Mouse (Mus musculus) left cerebral cortex, postnatal 25 days (tissue): ENCODE results near the gene Cpeb3. TPM values are rescaled to one million over a fixed set of nuclear protein-coding genes. Genes with fewer than 3 reads are reported as not detected.

ENCODE experiments used
- DNase-seq, 2 experiments: peaks; one replicate each; pipeline ENCODE4 v3.0.0; 2022; ENCODE audit warnings: low spot score in 2 of 2, mixed read lengths in 1 of 2
- intact Hi-C: fragments of 180-260 bp; cut with DNase I; formaldehyde crosslinking; loops from one replicate; pipeline ENCODE4 v1.15.1; 2025
- total RNA-seq, 2 experiments: library from RNA; stranded (reverse); gene quantifications; 2 replicates each; pipeline ENCODE4 v1.2.3; 2021

The Cpeb3 gene
- total RNA-seq, 2 experiments from 2014 or later, result 78.9 to 83.5 TPM

DNA sequence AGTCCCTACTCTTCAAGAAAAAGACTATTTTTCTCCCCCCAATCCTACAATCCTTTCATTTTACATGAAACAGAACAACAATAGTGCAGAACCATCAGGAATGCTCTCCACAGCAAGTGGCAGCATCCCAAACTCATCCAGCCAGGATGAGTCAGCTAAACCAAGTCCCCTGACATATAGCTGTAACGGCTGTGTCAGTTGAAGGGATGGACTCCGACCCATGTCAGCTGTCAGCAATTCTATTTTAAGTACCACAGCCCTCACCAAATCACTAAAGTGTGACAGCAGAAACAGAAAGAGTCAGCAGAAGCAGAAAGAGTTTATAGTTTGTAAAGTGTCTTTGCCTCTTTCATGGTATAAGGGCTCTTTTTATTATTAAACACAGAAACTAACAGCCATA is 148.8 kb downstream of the Cpeb3 start:
- peak in 1 of 2 experiments; percentile 68 for DNase-seq
- intact Hi-C loops, result no loop called here

DNA sequence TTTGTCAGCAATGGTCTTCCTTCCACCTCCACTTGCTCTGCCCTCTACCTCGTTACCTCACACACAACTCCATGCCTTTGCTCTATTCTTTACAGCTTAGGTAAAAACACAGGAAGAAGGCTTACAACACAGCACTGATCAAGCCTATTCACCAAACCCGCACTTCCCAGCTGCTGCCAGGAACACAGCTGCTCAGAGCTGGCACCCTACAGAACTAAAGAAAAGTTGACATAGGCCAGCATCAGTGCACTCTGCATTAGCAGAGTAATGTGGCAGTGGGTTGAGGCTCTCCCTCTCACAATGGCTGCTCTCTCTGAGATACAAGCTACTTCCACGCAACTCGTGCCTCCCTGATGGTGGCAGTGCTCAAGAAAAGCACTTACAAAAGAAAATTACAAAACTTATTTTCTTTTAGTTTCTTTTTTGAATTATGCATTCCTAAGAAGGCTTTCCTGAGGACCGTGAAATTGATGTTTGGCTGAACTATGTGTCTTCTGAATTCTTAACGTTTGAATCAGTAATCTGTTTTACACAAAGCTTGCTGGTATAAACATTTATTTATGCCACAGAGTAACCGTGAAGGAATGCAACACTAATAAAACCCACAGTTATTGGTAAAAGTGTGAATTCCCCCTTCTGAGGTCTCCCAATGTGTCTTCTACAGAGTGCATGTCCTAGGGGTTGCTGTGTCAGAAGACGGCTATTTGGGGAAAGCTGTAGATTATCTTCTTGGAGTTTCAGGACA is 151.1 kb downstream of the Cpeb3 start:
- no peak for DNase-seq
- intact Hi-C loops, result no loop called here

GRCm38 (mm10) chr19:37055976-37056556 is 152.3 kb downstream of the Cpeb3 start:
- intact Hi-C loops, result no loop called here
- DNase-seq, result peak in 1 of 2 experiments; percentile 79

DNA sequence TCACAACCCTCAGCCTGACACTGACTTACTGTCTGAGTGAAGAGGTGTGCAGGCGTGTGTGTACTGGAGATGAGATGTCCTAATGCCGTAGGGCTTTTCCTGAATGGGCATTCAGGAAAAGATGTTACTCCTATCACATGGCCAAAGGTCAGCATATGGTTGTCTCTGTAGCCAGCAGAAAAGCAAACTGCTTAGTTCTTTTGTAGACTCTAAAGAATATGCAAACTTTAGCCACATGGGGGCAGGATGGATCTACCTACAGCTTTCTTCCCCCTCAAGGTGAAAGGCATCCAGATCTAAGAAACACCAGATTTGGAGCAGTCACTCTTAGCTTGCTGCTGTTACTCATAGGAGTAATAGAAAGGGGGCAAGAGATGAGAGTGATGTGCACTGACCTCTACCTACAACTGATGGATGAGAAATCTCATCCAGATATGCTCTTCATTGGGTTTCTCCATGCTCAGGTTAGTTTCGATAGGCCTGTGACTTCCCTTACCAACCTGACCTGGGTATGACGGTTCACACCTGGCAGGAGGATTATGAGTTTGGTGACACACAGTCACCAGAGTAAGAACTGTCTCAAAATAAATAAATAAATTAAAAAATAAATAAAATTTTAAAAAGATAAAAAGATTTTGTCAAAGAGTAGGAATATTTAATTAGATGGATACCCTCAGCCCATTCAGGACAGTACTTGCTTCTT is 157.6 kb downstream of the Cpeb3 start:
- DNase-seq, result peak; percentile 64 to 79
- intact Hi-C loops, result loop anchor here (5.0 kb wide), 2 partner anchors 122 to 217 kb away; no protein-coding TSS in a partner anchor

GRCm38 (mm10) chr19:37048507-37048906 is 159.9 kb downstream of the Cpeb3 start:
- DNase-seq, result no peak
- intact Hi-C loops, result no loop called here

DNA sequence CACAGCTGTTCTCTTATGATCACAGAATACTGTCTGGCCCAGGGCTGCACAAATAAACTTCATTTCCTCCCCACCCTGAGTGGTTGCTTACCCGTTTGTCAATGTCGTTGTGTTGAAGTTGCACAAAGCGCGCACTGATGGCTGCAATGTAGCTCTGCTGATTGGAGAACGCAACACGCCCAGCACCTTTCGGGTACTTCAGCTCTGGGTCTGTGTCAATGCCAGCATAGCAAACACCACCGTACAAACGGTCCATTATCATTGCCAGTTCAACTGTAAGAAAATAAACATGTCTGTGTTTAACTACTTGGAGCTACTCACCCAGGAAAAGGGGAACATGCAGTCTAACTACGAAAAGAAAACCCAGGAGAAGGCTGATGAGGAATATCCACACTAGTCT is 164.0 kb downstream of the Cpeb3 start:
- DNase-seq, result no peak
- intact Hi-C loops, result no loop called here

GRCm38 (mm10) chr19:37040906-37041305 is 167.5 kb downstream of the Cpeb3 start:
- intact Hi-C loops, result no loop called here
- DNase-seq, result no peak

GRCm38 (mm10) chr19:37032364-37032763 is 176.0 kb downstream of the Cpeb3 start:
- intact Hi-C loops, result no loop called here
- peak in 1 of 2 experiments; percentile 67 for DNase-seq

- intact Hi-C loops, result no loop called here
- DNase-seq, result no peak
Observed at GRCm38 (mm10) chr19:37031446-37031845, 177.0 kb downstream of the Cpeb3 start.

GRCm38 (mm10) chr19:37029771-37030170 is 178.6 kb downstream of the Cpeb3 start:
- DNase-seq, result no peak
- intact Hi-C loops, result no loop called here

DNA sequence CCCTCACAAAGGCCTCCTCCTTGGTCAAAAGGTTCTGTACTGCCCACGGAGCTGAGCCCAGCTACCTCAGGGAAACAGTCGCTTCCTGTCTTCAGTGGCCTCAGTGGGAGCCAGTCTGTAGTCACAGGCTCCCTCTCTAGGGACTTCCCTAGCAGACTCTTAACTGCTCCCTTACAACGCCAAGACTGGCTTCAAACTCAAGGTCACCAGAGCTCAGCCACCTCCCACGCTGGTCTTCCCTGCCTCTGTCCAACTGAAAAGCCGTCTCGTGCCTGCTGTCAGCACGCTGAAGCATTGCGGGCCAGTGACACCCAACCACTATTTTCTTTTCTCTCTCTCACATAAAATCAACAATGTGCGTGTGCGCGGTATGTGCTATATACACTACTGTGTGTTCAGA is 182.0 kb downstream of the Cpeb3 start:
- no peak for DNase-seq
- intact Hi-C loops, result no loop called here

GRCm38 (mm10) chr19:37025839-37026319 is 182.5 kb downstream of the Cpeb3 start:
- peak in 1 of 2 experiments; percentile 74 for DNase-seq

GRCm38 (mm10) chr19:37022146-37022545 is 186.3 kb downstream of the Cpeb3 start:
- no peak for DNase-seq
- intact Hi-C loops, result no loop called here

More at GRCm38 (mm10) chr19:37025839-37026319, 182.5 kb downstream of the Cpeb3 start:
- intact Hi-C loops, result no loop called here

DNA sequence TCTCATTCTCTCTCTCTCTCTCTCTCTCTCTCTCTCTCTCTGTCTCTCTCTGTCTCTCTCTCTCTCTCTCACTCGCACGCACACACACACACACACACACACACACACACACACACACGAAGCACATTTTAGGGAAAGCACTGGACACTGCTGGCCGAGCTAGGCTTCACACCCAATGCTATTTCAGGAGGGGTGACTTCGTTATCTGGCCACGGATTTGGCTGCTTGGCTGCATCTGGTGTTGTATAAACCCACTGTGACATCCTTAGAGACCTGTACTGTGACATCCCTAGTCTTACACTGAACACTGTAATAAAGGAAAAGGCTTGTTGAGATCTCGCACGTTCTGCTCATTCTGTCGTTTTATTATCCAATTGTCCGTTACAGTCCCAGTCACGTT is 187.4 kb downstream of the Cpeb3 start:
- intact Hi-C loops, result no loop called here

GRCm38 (mm10) chr19:37020531-37020930 is 187.9 kb downstream of the Cpeb3 start:
- DNase-seq, result peak in 1 of 2 experiments; percentile 43
- intact Hi-C loops, result no loop called here

More for the DNA sequence above, 187.4 kb downstream of the Cpeb3 start:
- DNase-seq, result no peak

DNA sequence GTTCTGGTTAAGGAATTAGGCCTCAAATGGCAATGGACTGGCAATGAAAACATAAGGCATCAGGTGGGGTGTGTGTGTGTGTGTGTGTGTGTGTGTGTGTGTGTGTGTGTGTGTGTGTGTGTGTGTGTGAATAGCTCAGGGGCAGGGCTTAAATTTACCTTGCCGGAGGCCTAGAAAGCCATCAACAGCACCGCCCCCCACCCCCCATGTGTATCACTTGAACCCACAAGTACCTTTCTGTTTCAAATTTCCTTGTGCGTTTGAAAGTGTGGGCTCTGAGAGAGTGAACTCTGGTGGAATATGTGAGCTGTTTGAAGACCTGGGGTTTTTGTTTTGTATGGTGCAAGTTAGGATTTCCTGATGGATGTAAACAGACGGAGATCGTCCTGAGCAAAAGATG is 189.5 kb downstream of the Cpeb3 start:
- DNase-seq, result no peak
- intact Hi-C loops, result no loop called here

DNA sequence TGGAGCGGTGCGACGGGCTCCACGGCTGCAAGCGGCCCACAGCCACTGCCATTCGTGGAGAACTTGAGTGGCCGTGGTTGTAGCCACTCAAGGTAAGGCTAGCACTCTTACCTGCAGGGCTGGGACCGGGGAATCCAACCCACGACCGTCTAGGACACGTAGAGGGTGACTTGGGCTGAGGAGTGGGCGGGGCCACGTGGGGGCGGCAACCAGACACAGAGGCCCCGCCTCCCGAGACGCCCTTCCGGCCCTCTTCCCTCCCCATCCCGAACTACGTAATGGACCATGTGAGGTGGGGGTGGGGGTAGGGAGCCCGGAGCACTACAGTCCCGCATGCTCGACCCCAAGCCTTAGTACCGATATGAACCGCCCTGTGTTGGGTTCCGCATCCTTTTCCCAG is 190.0 kb downstream of the Cpeb3 start:
- no peak for DNase-seq

DNA sequence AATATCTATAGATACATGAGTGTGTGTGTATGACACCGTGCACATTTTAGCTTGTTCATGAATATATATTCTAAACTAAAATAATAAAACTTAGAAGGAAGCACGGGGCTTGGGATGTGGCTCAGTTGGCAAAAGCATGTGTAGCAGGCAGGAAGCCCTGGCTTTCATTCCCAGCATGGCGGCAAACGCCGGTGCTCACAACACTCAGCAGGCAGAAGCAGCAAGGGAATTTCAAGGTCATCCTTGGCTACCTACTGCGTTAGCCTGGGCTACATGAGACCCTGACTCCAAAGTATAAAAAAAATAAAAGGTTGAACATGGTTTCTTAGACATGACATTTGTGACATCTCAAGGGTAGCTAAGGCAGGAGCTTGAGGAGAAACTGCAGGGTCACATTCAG is 191.5 kb downstream of the Cpeb3 start:
- intact Hi-C loops, result no loop called here
- DNase-seq, result no peak

More for the DNA sequence above, 190.0 kb downstream of the Cpeb3 start:
- intact Hi-C loops, result no loop called here

DNA sequence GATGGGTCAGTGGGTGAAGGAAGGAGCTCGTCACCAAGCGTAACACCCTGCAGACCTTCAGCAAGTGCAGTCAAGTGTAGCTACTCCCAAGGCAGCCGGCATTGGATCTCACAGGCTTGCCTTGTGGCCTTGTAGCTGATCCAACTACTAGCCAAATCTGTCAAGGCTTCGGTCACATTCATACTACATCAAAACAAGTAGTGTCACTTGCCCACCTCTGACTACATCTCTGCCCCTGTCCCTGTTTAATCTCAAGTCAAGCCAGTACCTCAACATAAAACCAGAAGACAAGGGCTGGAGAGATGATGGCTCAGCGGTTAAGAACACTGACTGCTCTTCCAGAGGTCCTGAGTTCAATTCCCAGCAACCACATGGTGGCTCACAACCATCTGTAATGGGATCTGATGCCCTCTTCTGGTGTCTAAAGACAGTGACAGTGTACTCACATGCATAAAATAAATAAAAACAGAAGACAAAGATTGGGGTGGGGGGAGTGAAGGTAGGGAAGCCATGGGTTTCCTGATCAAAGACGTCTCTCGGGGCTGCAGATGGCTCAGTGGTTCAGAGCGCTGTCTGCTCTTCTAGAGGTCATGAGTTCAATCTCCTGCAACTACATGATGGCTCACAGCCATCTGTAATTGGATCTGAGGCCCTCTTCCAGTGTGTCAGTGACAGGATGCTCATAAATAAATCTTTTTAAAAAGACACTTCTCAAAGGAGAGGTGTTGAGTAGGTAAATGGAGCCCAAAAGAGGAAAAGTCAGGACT is 194.0 kb downstream of the Cpeb3 start:
- intact Hi-C loops, result no loop called here
- DNase-seq, result no peak

- DNase-seq, result no peak
- intact Hi-C loops, result no loop called here
Observed at GRCm38 (mm10) chr19:37013461-37013860, 194.9 kb downstream of the Cpeb3 start.
